Mouse (Mus musculus): ENCODE results near the gene Prkn. TPM values are rescaled to one million over a fixed set of nuclear protein-coding genes. Genes with fewer than 3 reads are reported as not detected.

Prkn gene
- total and polyA plus RNA-seq, 3 experiments = 0.86 to 5.7 (median 2.3) TPM

DNA sequence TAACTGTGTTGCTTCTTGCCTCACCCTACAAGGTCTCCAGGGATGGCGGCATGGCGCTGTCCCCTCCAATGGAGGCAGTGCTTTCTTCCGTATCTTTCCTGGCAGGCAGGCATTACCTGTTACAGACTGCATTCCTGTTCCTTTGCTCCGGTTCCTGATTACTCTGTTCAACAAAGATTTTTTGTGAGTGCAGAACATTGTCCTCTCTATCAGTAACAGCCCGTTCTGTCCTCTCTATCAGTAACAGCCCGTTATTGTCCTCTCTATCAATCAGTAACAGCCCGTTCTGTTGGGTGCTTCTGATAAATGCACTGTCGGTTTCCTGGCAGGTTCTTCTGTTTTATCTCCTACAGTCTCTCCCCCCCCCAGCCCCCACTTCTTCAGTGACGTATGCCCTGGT, 1156.1 kb downstream of the Prkn start:
- Histone ChIP-seq H3K36me3 (replicated peaks) (no peaks in the 10 kb centered on the region), H3K9me3 (replicated peaks) (no peaks in the 10 kb centered on the region), H3K4me1 (ENCODE audit: insufficient read depth, low read depth, low read length) (peaks cover 30% of the 10 kb centered on the region), H3K27me3 (ENCODE audit: insufficient read depth, low read length) (peaks cover 11% of the 10 kb centered on the region), H3K4me3 (ENCODE audit: low read depth, low read length) (peak overlapping the region; percentile 49; the same call in 1 of the 2 replicates)
- ATAC-seq (ENCODE audit: extremely low read depth, insufficient number of reproducible peaks, low FRiP score, poor library complexity, severe bottlenecking) (peak; percentile 90), DNase-seq (ENCODE audit: low spot score) (peak; percentile 14)
- TF ChIP-seq TAL1 (conservative IDR thresholded peaks at IDR 0.05; ENCODE audit: low read depth, low read length) = peak; percentile 86
- no peak for TF ChIP-seq GATA1 (IDR thresholded peaks at IDR 0.05; ENCODE audit: borderline replicate concordance, low read length)

DNA sequence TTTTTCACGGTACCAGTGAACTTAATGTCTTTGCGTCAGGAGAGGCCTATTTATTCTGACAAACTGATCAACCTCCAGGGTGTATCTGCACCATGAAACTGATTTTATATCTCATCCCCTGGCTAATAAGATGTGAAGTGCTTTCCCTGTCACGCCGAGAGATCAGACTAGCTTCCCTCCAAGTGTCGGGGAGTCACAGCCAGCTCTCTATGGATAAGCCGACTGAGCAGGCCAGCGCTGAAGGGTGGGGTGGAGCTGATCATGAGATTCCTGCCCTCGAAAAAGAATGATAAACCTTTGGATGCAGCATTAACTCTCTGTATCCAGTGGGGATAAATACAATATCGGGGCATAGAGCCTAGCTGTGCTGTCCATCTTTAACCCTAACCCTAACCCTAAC, 1160.1 kb downstream of the Prkn start:
- H3K9me3 ChIP-seq (replicated peaks) = no peaks in the 10 kb centered on the region
- TF ChIP-seq CTCF (IDR thresholded peaks at IDR 0.05; ENCODE audit: low read depth, low read length) = no peak
- TF ChIP-seq GATA2 (IDR thresholded peaks at IDR 0.05; ENCODE audit: borderline replicate concordance, low read depth, low read length) = no peak
- no peak for TF ChIP-seq TAL1 (conservative IDR thresholded peaks at IDR 0.05; ENCODE audit: low read depth, low read length)
- no peak for TF ChIP-seq GATA1 (IDR thresholded peaks at IDR 0.05; ENCODE audit: borderline replicate concordance, low read length)
- TF ChIP-seq POLR2AphosphoS5 (IDR thresholded peaks at IDR 0.05; ENCODE audit: insufficient replicate concordance, low read depth, low read length) = no peak
- no peak overlapping the region for H3K4me3 ChIP-seq (ENCODE audit: low read depth, low read length)
- no peak for ATAC-seq (ENCODE audit: extremely low read depth, insufficient number of reproducible peaks, low FRiP score, poor library complexity, severe bottlenecking)
- peaks cover 21% of the 10 kb centered on the region for H3K4me1 ChIP-seq (ENCODE audit: insufficient read depth, low read depth, low read length)
- DNase-seq (ENCODE audit: low spot score) = no peak
- peaks cover 22% of the 10 kb centered on the region for H3K27me3 ChIP-seq (ENCODE audit: insufficient read depth, low read length)
- H3K36me3 ChIP-seq (replicated peaks) = no peaks in the 10 kb centered on the region

DNA sequence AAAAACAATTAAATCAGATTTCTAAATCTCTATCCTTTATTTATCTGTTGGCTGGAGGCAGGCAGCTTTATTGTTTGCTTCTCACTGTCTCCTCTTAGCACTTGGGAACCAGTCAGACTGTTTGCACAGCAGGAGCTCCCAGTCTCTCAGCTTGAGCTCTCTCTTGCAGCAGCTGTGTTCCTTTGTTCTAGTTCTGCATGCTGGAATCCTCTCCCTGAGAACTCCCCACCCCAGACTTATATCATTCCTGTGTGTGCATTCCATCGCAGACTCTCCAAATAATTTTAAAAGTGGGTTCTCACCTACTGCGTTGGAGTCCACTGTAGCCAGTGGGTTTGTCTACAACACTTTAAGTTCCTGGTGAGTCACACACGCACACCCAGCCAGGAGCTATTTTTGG, 1181.1 kb downstream of the Prkn start:
- Histone ChIP-seq H3K4me1 (ENCODE audit: insufficient read depth, low read depth, low read length) (no peaks in the 10 kb centered on the region), H3K36me3 (replicated peaks) (no peaks in the 10 kb centered on the region), H3K4me3 (ENCODE audit: low read depth, low read length) (no peak overlapping the region), H3K9me3 (replicated peaks) (no peaks in the 10 kb centered on the region), H3K27me3 (ENCODE audit: insufficient read depth, low read length) (peaks cover 3% of the 10 kb centered on the region; the same call in 1 of the 2 replicates)
- DNase-seq (ENCODE audit: low spot score) (no peak), ATAC-seq (ENCODE audit: extremely low read depth, insufficient number of reproducible peaks, low FRiP score, poor library complexity, severe bottlenecking) (no peak)
- TF ChIP-seq CTCF (IDR thresholded peaks at IDR 0.05; ENCODE audit: low read depth, low read length) (no peak), GATA1 (IDR thresholded peaks at IDR 0.05; ENCODE audit: borderline replicate concordance, low read length) (no peak), GATA2 (IDR thresholded peaks at IDR 0.05; ENCODE audit: borderline replicate concordance, low read depth, low read length) (no peak), TAL1 (conservative IDR thresholded peaks at IDR 0.05; ENCODE audit: low read depth, low read length) (no peak), POLR2AphosphoS5 (IDR thresholded peaks at IDR 0.05; ENCODE audit: insufficient replicate concordance, low read depth, low read length) (no peak)

DNA sequence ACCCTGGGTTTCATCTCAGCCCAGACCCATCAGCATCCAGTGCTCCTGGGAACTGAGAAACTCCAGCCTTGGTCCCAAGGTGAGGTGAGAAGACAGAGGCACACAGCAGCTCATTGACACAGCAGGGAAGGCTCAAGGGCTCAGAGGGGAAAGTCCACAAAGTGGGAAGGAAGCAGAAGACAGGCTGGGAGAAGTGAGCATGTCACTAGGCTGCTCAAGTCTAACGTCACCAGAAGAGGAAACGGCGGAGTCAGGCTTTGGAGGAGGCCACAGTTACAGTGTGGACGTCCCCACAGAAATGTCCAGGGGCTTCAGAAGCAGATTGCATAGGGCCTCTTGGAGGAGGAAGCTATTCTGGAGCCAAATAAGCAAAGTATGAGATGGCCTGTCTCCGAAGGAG, 1189.2 kb downstream of the Prkn start:
- Histone ChIP-seq H3K36me3 (replicated peaks) (no peaks in the 10 kb centered on the region), H3K4me3 (ENCODE audit: low read depth, low read length) (no peak overlapping the region), H3K4me1 (ENCODE audit: insufficient read depth, low read depth, low read length) (peaks cover 42% of the 10 kb centered on the region), H3K9me3 (replicated peaks) (no peaks in the 10 kb centered on the region), H3K27me3 (ENCODE audit: insufficient read depth, low read length) (peaks cover 33% of the 10 kb centered on the region)
- DNase-seq (ENCODE audit: low spot score) (no peak), ATAC-seq (ENCODE audit: extremely low read depth, insufficient number of reproducible peaks, low FRiP score, poor library complexity, severe bottlenecking) (no peak; the same call in 1 of the 2 replicates)
- TF ChIP-seq TAL1 (conservative IDR thresholded peaks at IDR 0.05; ENCODE audit: low read depth, low read length) (no peak), GATA2 (IDR thresholded peaks at IDR 0.05; ENCODE audit: borderline replicate concordance, low read depth, low read length) (no peak), GATA1 (IDR thresholded peaks at IDR 0.05; ENCODE audit: borderline replicate concordance, low read length) (no peak), POLR2AphosphoS5 (IDR thresholded peaks at IDR 0.05; ENCODE audit: insufficient replicate concordance, low read depth, low read length) (no peak), CTCF (IDR thresholded peaks at IDR 0.05; ENCODE audit: low read depth, low read length) (no peak)

- Histone ChIP-seq H3K36me3 (replicated peaks) (no peaks in the 10 kb centered on the region), H3K4me1 (ENCODE audit: insufficient read depth, low read depth, low read length) (peaks cover 42% of the 10 kb centered on the region), H3K4me3 (ENCODE audit: low read depth, low read length) (no peak overlapping the region), H3K27me3 (ENCODE audit: insufficient read depth, low read length) (peaks cover 33% of the 10 kb centered on the region), H3K9me3 (replicated peaks) (no peaks in the 10 kb centered on the region)
- ATAC-seq (ENCODE audit: extremely low read depth, insufficient number of reproducible peaks, low FRiP score, poor library complexity, severe bottlenecking) (no peak), DNase-seq (ENCODE audit: low spot score) (no peak)
- no peak for TF ChIP-seq GATA2 (IDR thresholded peaks at IDR 0.05; ENCODE audit: borderline replicate concordance, low read depth, low read length)
- no peak for TF ChIP-seq TAL1 (conservative IDR thresholded peaks at IDR 0.05; ENCODE audit: low read depth, low read length)
- TF ChIP-seq GATA1 (IDR thresholded peaks at IDR 0.05; ENCODE audit: borderline replicate concordance, low read length) = no peak
- TF ChIP-seq CTCF (IDR thresholded peaks at IDR 0.05; ENCODE audit: low read depth, low read length) = no peak
- no peak for TF ChIP-seq POLR2AphosphoS5 (IDR thresholded peaks at IDR 0.05; ENCODE audit: insufficient replicate concordance, low read depth, low read length)
These were observed 1189.8 kb downstream of the Prkn start for GRCm38 (mm10) chr17:12029921-12030461.

- Histone ChIP-seq H3K9me3 (replicated peaks) (no peaks in the 10 kb centered on the region), H3K4me1 (ENCODE audit: insufficient read depth, low read depth, low read length) (peaks cover 47% of the 10 kb centered on the region), H3K36me3 (replicated peaks) (no peaks in the 10 kb centered on the region), H3K4me3 (ENCODE audit: low read depth, low read length) (peak overlapping the region; percentile 25; the same call in 1 of the 2 replicates), H3K27me3 (ENCODE audit: insufficient read depth, low read length) (peaks cover 35% of the 10 kb centered on the region)
- TF ChIP-seq GATA2 (IDR thresholded peaks at IDR 0.05; ENCODE audit: borderline replicate concordance, low read depth, low read length) = no peak
- TF ChIP-seq POLR2AphosphoS5 (IDR thresholded peaks at IDR 0.05; ENCODE audit: insufficient replicate concordance, low read depth, low read length) = no peak
- DNase-seq (ENCODE audit: low spot score) (no peak), ATAC-seq (ENCODE audit: extremely low read depth, insufficient number of reproducible peaks, low FRiP score, poor library complexity, severe bottlenecking) (no peak)
These were observed 1190.5 kb downstream of the Prkn start for GRCm38 (mm10) chr17:12030556-12031160.

Measured in G1E (cell line).